7 mouse cellular contexts compared by ENCODE assay signal in the genomic region with DNA sequence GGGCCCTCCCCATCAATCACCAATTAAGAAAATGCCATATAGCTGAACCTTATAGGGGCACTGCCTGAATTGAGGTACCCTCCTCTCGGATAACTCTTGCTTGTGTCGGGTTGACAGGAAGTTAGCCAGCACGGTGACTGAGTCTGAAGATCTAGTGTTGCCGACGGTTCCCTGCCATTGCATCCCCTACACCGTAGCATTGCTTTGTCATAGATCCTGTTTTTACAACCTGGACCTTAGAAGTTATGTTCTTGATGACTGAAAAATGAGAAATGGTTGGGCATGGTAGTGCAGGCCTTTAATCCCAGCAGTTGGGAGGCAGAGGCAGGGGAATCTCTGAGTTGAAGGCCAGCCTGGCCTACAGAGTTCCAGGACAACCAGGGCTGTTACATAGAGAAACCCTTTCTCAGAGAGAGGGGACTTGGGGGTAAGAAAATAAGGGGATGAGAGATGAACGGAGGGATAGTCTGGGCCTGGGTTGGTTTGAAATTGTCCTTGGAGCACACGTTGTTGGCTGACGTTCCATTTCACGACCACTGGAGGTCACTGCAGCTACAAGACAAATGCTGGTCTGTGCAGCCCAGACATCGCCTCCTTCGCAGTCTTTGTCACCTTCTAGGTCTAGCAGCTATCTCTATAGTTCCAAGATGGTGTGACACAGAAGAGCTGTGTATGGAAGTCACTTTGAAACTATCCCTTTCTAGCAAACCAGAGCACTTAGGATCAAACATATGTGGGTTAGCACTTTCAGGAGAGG. TPM values are rescaled to one million over a fixed set of nuclear protein-coding genes. Genes with fewer than 3 reads are reported as not detected.
DNase-seq lines count a peak whose midpoint lies in the region; ATAC-seq and TF ChIP-seq lines count a peak whose summit lies in the region.

No protein-coding gene starts in this region.

- peak; percentile 35 to 46 for DNase-seq in B cell, adult 2 months
- DNase-seq in cerebellum, adult 11-12 months, result peak; percentile 70
- peak; percentile 48 for DNase-seq in kidney, adult 8-10 months
- DNase-seq in lung, embryonic 14.5 days, result peak; percentile 89
- DNase-seq in retina, embryonic 14.5 days (ENCODE audit: low spot score), result peak; percentile 82

- TF ChIP-seq EP300 in ES-Bruce4 (IDR thresholded peaks at IDR 0.05; ENCODE audit: insufficient read depth, low read depth, low read length), result no peak

- H3K4me2 ChIP-seq in forebrain, embryonic 16.5 days (ENCODE audit: low read length), result no peak overlapping the region
- no peak overlapping the region for H3K4me2 ChIP-seq in lung, embryonic 14.5 days

- H3K9me3 ChIP-seq in ES-Bruce4 (replicated peaks; ENCODE audit: control insufficient read depth, insufficient read depth, low read length, poor library complexity, severe bottlenecking), result no peaks in the 10 kb centered on the region
- no peaks in the 10 kb centered on the region for H3K9me3 ChIP-seq in forebrain, embryonic 16.5 days (ENCODE audit: control insufficient read depth, low read length)
- H3K9me3 ChIP-seq in lung, embryonic 14.5 days (ENCODE audit: low read depth, low read length), result no peaks in the 10 kb centered on the region

- TF ChIP-seq POLR2A in ES-Bruce4 (IDR thresholded peaks at IDR 0.05; ENCODE audit: insufficient read depth, low read length), result no peak

- H3K36me3 ChIP-seq in ES-Bruce4 (ENCODE audit: control insufficient read depth, insufficient read depth, low read length, poor library complexity, severe bottlenecking), result no peaks in the 10 kb centered on the region
- no peaks in the 10 kb centered on the region for H3K36me3 ChIP-seq in forebrain, embryonic 16.5 days (ENCODE audit: control insufficient read depth, insufficient read depth)
- peaks cover 3% of the 10 kb centered on the region; the same call in 1 of the 2 replicates for H3K36me3 ChIP-seq in lung, embryonic 14.5 days (ENCODE audit: insufficient read depth)

- no peak overlapping the region for H3K4me3 ChIP-seq in ES-Bruce4 (ENCODE audit: low read depth, low read length)
- H3K4me3 ChIP-seq in forebrain, embryonic 16.5 days (replicated peaks; ENCODE audit: low read length), result no peak overlapping the region
- no peak overlapping the region for H3K4me3 ChIP-seq in lung, embryonic 14.5 days (ENCODE audit: low read depth, low read length)

- no peak overlapping the region for H3K9ac ChIP-seq in ES-Bruce4 (ENCODE audit: low read depth, poor library complexity, severe bottlenecking)
- H3K9ac ChIP-seq in forebrain, embryonic 16.5 days (replicated peaks; ENCODE audit: low read depth, low read length), result no peak overlapping the region
- H3K9ac ChIP-seq in lung, embryonic 14.5 days, result no peak overlapping the region

- TF ChIP-seq CTCF in ES-Bruce4 (IDR thresholded peaks at IDR 0.05; ENCODE audit: low read depth, low read length), result peak; percentile 93
- peak; percentile 83 for TF ChIP-seq CTCF in lung, embryonic 14.5 days (IDR thresholded peaks at IDR 0.05; ENCODE audit: low read depth)

- 57% methylated on average over 12 of the region's 12 CpGs for WGBS in forebrain, embryonic 16.5 days
- 51% methylated on average over 12 of the region's 12 CpGs for WGBS in lung, embryonic 14.5 days

- peak; percentile 72 for ATAC-seq in forebrain, embryonic 16.5 days
- ATAC-seq in lung, embryonic 14.5 days (ENCODE audit: insufficient read depth), result peak; percentile 79; the same call in 1 of the 2 replicates

- H3K4me1 ChIP-seq in ES-Bruce4 (ENCODE audit: control insufficient read depth, insufficient read depth, low read length), result no peaks in the 10 kb centered on the region
- peaks cover 7% of the 10 kb centered on the region for H3K4me1 ChIP-seq in forebrain, embryonic 16.5 days (replicated peaks; ENCODE audit: control insufficient read depth, insufficient read depth, low read length)
- no peaks in the 10 kb centered on the region for H3K4me1 ChIP-seq in lung, embryonic 14.5 days (ENCODE audit: insufficient read depth)

- H3K27me3 ChIP-seq in ES-Bruce4 (ENCODE audit: control insufficient read depth, insufficient read depth, low read length, poor library complexity, severe bottlenecking), result no peaks in the 10 kb centered on the region
- no peaks in the 10 kb centered on the region for H3K27me3 ChIP-seq in forebrain, embryonic 16.5 days (replicated peaks; ENCODE audit: control insufficient read depth, insufficient read depth, low read length)
- H3K27me3 ChIP-seq in lung, embryonic 14.5 days (ENCODE audit: insufficient read depth, low read length), result no peaks in the 10 kb centered on the region

- H3K27ac ChIP-seq in ES-Bruce4 (ENCODE audit: insufficient read depth, low read length), result no peak overlapping the region
- no peak overlapping the region for H3K27ac ChIP-seq in forebrain, embryonic 16.5 days (ENCODE audit: low read length)
- H3K27ac ChIP-seq in lung, embryonic 14.5 days (ENCODE audit: low read depth), result no peak overlapping the region

RNA-seq across cellular contexts. Expression of a gene that starts 27.2 kb away (rescaled TPM):
- polyA plus RNA-seq in ES-Bruce4 (2011; ENCODE audit: insufficient read depth, insufficient read length, low read depth, missing spikeins), result 7.5 and 10.1 TPM in 2 replicates
- 10.5 and 13.2 TPM in 2 replicates for polyA plus RNA-seq in forebrain, embryonic 16.5 days (2015; fragmentation: Nextera tagmentation; extraction: Ambion mirVana)
- polyA plus RNA-seq in lung, embryonic 14.5 days (2014; fragmentation: Nextera tagmentation; extraction: Ambion mirVana), result 21.4 and 23.5 TPM in 2 replicates
